Mouse (Mus musculus) ES-E14 (cell line): ENCODE results near the gene Gimap3. TPM values are rescaled to one million over a fixed set of nuclear protein-coding genes. Genes with fewer than 3 reads are reported as not detected.

ENCODE experiments used
- DNase-seq: peaks from one replicate; pipeline ENCODE4 v3.0.0-alpha.2; 2013; ENCODE audit warnings: low read depth, low spot score
- H3K27ac ChIP-seq: 2 replicates; pipeline ENCODE4 v1.5.1; 2012; ENCODE audit warnings: low read depth, mild to moderate bottlenecking, low read length, moderate library complexity, mixed read lengths; ENCODE audit not compliant: poor library complexity, insufficient read depth, severe bottlenecking
- H3K36me3 ChIP-seq: 2 replicates; pipeline ENCODE4 v1.6.1; 2012; ENCODE audit warnings: mild to moderate bottlenecking, low read length, moderate library complexity, mixed read lengths; ENCODE audit not compliant: control insufficient read depth, poor library complexity, insufficient read depth, severe bottlenecking
- H3K4me1 ChIP-seq, 2 experiments: fragments of 150-350 bp in 1 of 2; sonication (generic) in 1 of 2; 2 replicates each; pipeline ENCODE4 v1.6.1; 2012; ENCODE audit warnings: low read length in 2 of 2, mild to moderate bottlenecking in 1 of 2, mixed read lengths in 1 of 2; ENCODE audit not compliant: control insufficient read depth in 2 of 2, insufficient read depth in 2 of 2, poor library complexity in 1 of 2
- H3K4me3 ChIP-seq, 2 experiments: fragments of 150-350 bp in 1 of 2; sonication (generic) in 1 of 2; 2 replicates each; pipeline ENCODE4 v1.5.1; 2012; ENCODE audit warnings: low read length in 2 of 2, low read depth in 1 of 2, mild to moderate bottlenecking in 1 of 2, mixed read lengths in 1 of 2; ENCODE audit not compliant: insufficient read depth in 1 of 2, poor library complexity in 1 of 2, severe bottlenecking in 1 of 2
- H3K9ac ChIP-seq: 2 replicates; pipeline ENCODE4 v1.6.1; 2012; ENCODE audit warnings: low read depth, mild to moderate bottlenecking, low read length, mixed read lengths; ENCODE audit not compliant: poor library complexity, insufficient read depth, severe bottlenecking
- H3K9me3 ChIP-seq: fragments of 150-350 bp; sonication (generic); 2 replicates; pipeline ENCODE4 v1.6.1; 2012; ENCODE audit warnings: low read depth, mild to moderate bottlenecking, low read length; ENCODE audit not compliant: control insufficient read depth, insufficient read depth
- CHD2 ChIP-seq: IDR thresholded peaks from 2 replicates; pipeline ENCODE4 v1.6.1; 2014; ENCODE audit warnings: mild to moderate bottlenecking, low read depth, low read length, inconsistent platforms
- HCFC1 ChIP-seq: IDR thresholded peaks from 2 replicates; pipeline ENCODE4 v1.6.1; 2012; ENCODE audit warnings: low read length, inconsistent platforms, borderline replicate concordance; ENCODE audit not compliant: insufficient read depth
- MAFK ChIP-seq: IDR thresholded peaks from 2 replicates; pipeline ENCODE4 v1.6.1; 2014; ENCODE audit warnings: mild to moderate bottlenecking, low read depth, low read length, inconsistent platforms; ENCODE audit not compliant: insufficient read depth
- ZC3H11A ChIP-seq: IDR thresholded peaks from 2 replicates; pipeline ENCODE4 v1.6.1; 2012; ENCODE audit warnings: low read depth, mild to moderate bottlenecking, inconsistent platforms, low read length, borderline replicate concordance
- ZNF384 ChIP-seq: IDR thresholded peaks from 2 replicates; pipeline ENCODE4 v1.6.1; 2012; ENCODE audit warnings: low read depth, low read length, inconsistent platforms
- in situ Hi-C, 2 experiments: fragments of 600-800 bp; cut with MboI; formaldehyde crosslinking; loops; one replicate each; pipeline ENCODE4 v1.15.1; 2025; ENCODE audit warnings: low sequenced_read_pairs in 2 of 2, inconsistent platforms in 1 of 2; ENCODE audit not compliant: unreplicated experiment in 2 of 2
- total RNA-seq: library from RNA; depleted of rRNA; stranded (reverse); fragments of 300-350 nt; gene quantifications from 2 replicates; pipeline ENCODE4 v1.2.3, GENCODE M21; 2012; rRNA removed

Gimap3 gene
- total RNA-seq: 0.09 TPM in 1 of 2 replicates, not detected in the other

- Histone ChIP-seq H3K27ac (no peak within 1 kb of the TSS), H3K9ac (no peak within 1 kb of the TSS)
These were observed at the start of gene Gimap3 for GRCm38 (mm10) chr6:48770696-48771095. Gene Gimap3 (minus strand): TSS chr6:48770851.

GRCm38 (mm10) chr6:48817815-48818214 is 47.2 kb upstream of the Gimap3 start:
- Histone ChIP-seq H3K27ac (no peak overlapping the region), H3K9ac (no peak overlapping the region), H3K9me3 (no peaks in the 10 kb centered on the region), H3K4me1 (0 out of 4 replicates have a peak, but pooled peaks cover 0 to 2% of the 10 kb centered on the region in 2 experiments), H3K4me3 (no peak overlapping the region), H3K36me3 (no peaks in the 10 kb centered on the region)
- peak; percentile 55; the same call in 1 of the 2 replicates for TF ChIP-seq ZC3H11A
- no peak for TF ChIP-seq MAFK
- no peak for TF ChIP-seq ZNF384
- no peak for TF ChIP-seq HCFC1
- peak; percentile 56 for DNase-seq
- in situ Hi-C loops: no loop called here

More at GRCm38 (mm10) chr6:48770696-48771095, at the start of gene Gimap3:
- no peak for TF ChIP-seq MAFK
- TF ChIP-seq CHD2: no peak
- TF ChIP-seq ZC3H11A: no peak
- no peak for TF ChIP-seq HCFC1
- TF ChIP-seq ZNF384: no peak
- Histone ChIP-seq H3K4me3 (no peak within 1 kb of the TSS), H3K36me3 (no peaks in the 10 kb centered on the region), H3K9me3 (no peaks in the 10 kb centered on the region), H3K4me1 (no peaks in the 10 kb centered on the region)
- DNase-seq: no peak
- in situ Hi-C loops: no loop called here

- TF ChIP-seq MAFK (no peak), ZC3H11A (no peak), ZNF384 (no peak), CHD2 (no peak), HCFC1 (no peak)
- H3K9me3 ChIP-seq: no peaks in the 10 kb centered on the region
- H3K27ac ChIP-seq: no peak overlapping the region
- no peaks in the 10 kb centered on the region for H3K36me3 ChIP-seq
- no peak for DNase-seq
- H3K4me3 ChIP-seq: no peak overlapping the region
- H3K4me1 ChIP-seq: 0 out of 4 replicates have a peak, but pooled peaks cover 0 to 2% of the 10 kb centered on the region in 2 experiments
- in situ Hi-C loops: no loop called here
- H3K9ac ChIP-seq: no peak overlapping the region
These were observed 44.4 kb upstream of the Gimap3 start for GRCm38 (mm10) chr6:48815013-48815412.

GRCm38 (mm10) chr6:48809494-48810219 is 39.0 kb upstream of the Gimap3 start:
- TF ChIP-seq ZC3H11A (no peak), CHD2 (no peak), MAFK (no peak), ZNF384 (no peak), HCFC1 (no peak)
- Histone ChIP-seq H3K4me3 (no peak overlapping the region), H3K4me1 (no peaks in the 10 kb centered on the region), H3K9me3 (no peaks in the 10 kb centered on the region), H3K27ac (no peak overlapping the region), H3K9ac (no peak overlapping the region), H3K36me3 (no peaks in the 10 kb centered on the region)
- in situ Hi-C loops: no loop called here
- no peak for DNase-seq
